In genomic region chr10:64130397-64131150, GRCm38 (mm10) we compare ENCODE assay signal across 14 mouse cellular contexts. TPM values are rescaled to one million over a fixed set of nuclear protein-coding genes. Genes with fewer than 3 reads are reported as not detected.
DNase-seq lines count a peak whose midpoint lies in the region; ATAC-seq lines count a peak whose summit lies in the region.
"Had no signal": no experiment of that assay in that cellular context is flagged by ENCODE, and none has a peak within 500 bp of the region (broad histone marks: within the 10 kb centered on the region; RNA-seq: fewer than 3 reads in every experiment).

No protein-coding gene starts in this region.

- H3K9ac ChIP-seq in hindbrain, embryonic 11.5 days (ENCODE audit: low read depth, low read length), result no peak overlapping the region
- no peak overlapping the region for H3K9ac ChIP-seq in hindbrain, embryonic 13.5 days
- H3K9ac ChIP-seq in neural tube, embryonic 15.5 days (replicated peaks), result no peak overlapping the region
- H3K9ac ChIP-seq: embryonic facial prominence, embryonic 13.5 days; heart, embryonic 15.5 days; liver, embryonic 12.5 days had no signal

- H3K36me3 ChIP-seq in hindbrain, embryonic 11.5 days (ENCODE audit: control insufficient read depth, insufficient read depth, low read length), result no peaks in the 10 kb centered on the region
- no peaks in the 10 kb centered on the region for H3K36me3 ChIP-seq in hindbrain, embryonic 10.5 days
- no peaks in the 10 kb centered on the region for H3K36me3 ChIP-seq in hindbrain, embryonic 13.5 days
- no peaks in the 10 kb centered on the region for H3K36me3 ChIP-seq in neural tube, embryonic 15.5 days
- H3K36me3 ChIP-seq: embryonic facial prominence, embryonic 13.5 days; heart, embryonic 15.5 days; liver, embryonic 12.5 days had no signal

- WGBS in hindbrain, embryonic 11.5 days, result 85% methylated on average over 15 of the region's 15 CpGs
- WGBS in hindbrain, embryonic 10.5 days, result 89% methylated on average over 15 of the region's 15 CpGs
- 61% methylated on average over 15 of the region's 15 CpGs for WGBS in hindbrain, embryonic 13.5 days
- WGBS in neural tube, embryonic 15.5 days, result 45% methylated on average over 15 of the region's 15 CpGs

- no peak for DNase-seq in hindbrain, embryonic 11.5 days (ENCODE audit: low spot score)
- no peak for DNase-seq in hindbrain, embryonic 10.5 days (ENCODE audit: low spot score)
- peak; percentile 4 for DNase-seq in retina, postnatal 7 days (ENCODE audit: low read depth, low spot score)
- no peak for DNase-seq in retina, embryonic 14.5 days (ENCODE audit: low spot score)
- DNase-seq in thymus, postnatal 10 days (ENCODE audit: low spot score in 2 of 2), result no peak
- DNase-seq in left cerebral cortex, adult 11 months (ENCODE audit: low spot score), result no peak
- DNase-seq: gastrocnemius, adult 2 months; lung, postnatal 36 days had no signal

- H3K27ac ChIP-seq in hindbrain, embryonic 11.5 days (ENCODE audit: low read depth, low read length), result no peak overlapping the region
- no peak overlapping the region for H3K27ac ChIP-seq in hindbrain, embryonic 10.5 days
- H3K27ac ChIP-seq in hindbrain, embryonic 13.5 days, result no peak overlapping the region
- no peak overlapping the region for H3K27ac ChIP-seq in neural tube, embryonic 15.5 days (replicated peaks)
- H3K27ac ChIP-seq: embryonic facial prominence, embryonic 13.5 days; gastrocnemius, adult 2 months; heart, embryonic 15.5 days; liver, embryonic 12.5 days had no signal

- ATAC-seq in hindbrain, embryonic 11.5 days (ENCODE audit: low FRiP score), result peak; percentile 61; the same call in 1 of the 2 replicates
- ATAC-seq in hindbrain, embryonic 13.5 days (ENCODE audit: low FRiP score), result peak; percentile 83
- ATAC-seq in neural tube, embryonic 15.5 days (ENCODE audit: low FRiP score), result peak; percentile 70
- ATAC-seq: intestine, embryonic 16.5 days; liver, embryonic 12.5 days had no signal

- no peak overlapping the region for H3K4me2 ChIP-seq in hindbrain, embryonic 11.5 days (replicated peaks; ENCODE audit: low read depth, low read length)
- no peak overlapping the region for H3K4me2 ChIP-seq in hindbrain, embryonic 13.5 days
- no peak overlapping the region for H3K4me2 ChIP-seq in neural tube, embryonic 15.5 days
- H3K4me2 ChIP-seq: embryonic facial prominence, embryonic 13.5 days; heart, embryonic 15.5 days; liver, embryonic 12.5 days had no signal

- no peak overlapping the region for H3K4me3 ChIP-seq in hindbrain, embryonic 11.5 days (ENCODE audit: low read depth, low read length)
- H3K4me3 ChIP-seq in hindbrain, embryonic 10.5 days, result no peak overlapping the region
- no peak overlapping the region for H3K4me3 ChIP-seq in hindbrain, embryonic 13.5 days
- H3K4me3 ChIP-seq in neural tube, embryonic 15.5 days (replicated peaks), result no peak overlapping the region
- H3K4me3 ChIP-seq: embryonic facial prominence, embryonic 13.5 days; gastrocnemius, adult 2 months; heart, embryonic 15.5 days; liver, embryonic 12.5 days had no signal

- no peaks in the 10 kb centered on the region for H3K27me3 ChIP-seq in hindbrain, embryonic 11.5 days (ENCODE audit: control insufficient read depth, insufficient read depth, low read length)
- no peaks in the 10 kb centered on the region for H3K27me3 ChIP-seq in hindbrain, embryonic 10.5 days (ENCODE audit: insufficient read depth, poor library complexity, severe bottlenecking)
- H3K27me3 ChIP-seq in hindbrain, embryonic 13.5 days, result no peaks in the 10 kb centered on the region
- no peaks in the 10 kb centered on the region for H3K27me3 ChIP-seq in neural tube, embryonic 15.5 days (replicated peaks)
- H3K27me3 ChIP-seq: embryonic facial prominence, embryonic 13.5 days; heart, embryonic 15.5 days; liver, embryonic 12.5 days had no signal

- no peaks in the 10 kb centered on the region for H3K4me1 ChIP-seq in hindbrain, embryonic 11.5 days (replicated peaks; ENCODE audit: control insufficient read depth, insufficient read depth, low read length)
- peaks cover 2% of the 10 kb centered on the region; the same call in 1 of the 2 replicates for H3K4me1 ChIP-seq in hindbrain, embryonic 10.5 days (replicated peaks)
- peaks cover 3% of the 10 kb centered on the region; the same call in 1 of the 2 replicates for H3K4me1 ChIP-seq in hindbrain, embryonic 13.5 days (replicated peaks)
- peaks cover 4% of the 10 kb centered on the region; the same call in 1 of the 2 replicates for H3K4me1 ChIP-seq in neural tube, embryonic 15.5 days
- H3K4me1 ChIP-seq: embryonic facial prominence, embryonic 13.5 days; heart, embryonic 15.5 days; liver, embryonic 12.5 days had no signal

- no peaks in the 10 kb centered on the region for H3K9me3 ChIP-seq in hindbrain, embryonic 11.5 days (ENCODE audit: control insufficient read depth, low read length)
- H3K9me3 ChIP-seq in hindbrain, embryonic 10.5 days, result no peaks in the 10 kb centered on the region
- no peaks in the 10 kb centered on the region for H3K9me3 ChIP-seq in hindbrain, embryonic 13.5 days
- no peaks in the 10 kb centered on the region for H3K9me3 ChIP-seq in neural tube, embryonic 15.5 days (replicated peaks)
- H3K9me3 ChIP-seq: embryonic facial prominence, embryonic 13.5 days; heart, embryonic 15.5 days had no signal

RNA-seq across cellular contexts. Expression of gene Lrrtm3, which starts 40.5 kb away (rescaled TPM):
- polyA plus RNA-seq in hindbrain, embryonic 11.5 days (2014; fragmentation: Nextera tagmentation; extraction: Ambion mirVana), result 5.7 and 9.1 TPM in 2 replicates
- 2.7 and 4.4 TPM in 2 replicates for polyA plus RNA-seq in hindbrain, embryonic 10.5 days (2016; fragmentation: Nextera tagmentation; extraction: Ambion mirVana)
- 27.7 and 28.0 TPM in 2 replicates for polyA plus RNA-seq in hindbrain, embryonic 13.5 days (2015; fragmentation: Nextera tagmentation; extraction: Ambion mirVana)
- 35.6 and 44.5 TPM in 2 replicates for polyA plus RNA-seq in neural tube, embryonic 15.5 days (2015; fragmentation: Nextera tagmentation; extraction: Ambion mirVana)
